Mouse (Mus musculus) liver, postnatal 0 days (tissue): Measurements from ENCODE around the gene Fev.

ENCODE experiments used
- CTCF ChIP-seq: sonication (generic); IDR thresholded peaks from 2 replicates; pipeline ENCODE4 v1.5.1; 2016; ENCODE audit warnings: antibody characterized with exemption, low read depth
- EP300 ChIP-seq: IDR thresholded peaks from 2 replicates; pipeline ENCODE4 v1.6.1; 2016; ENCODE audit warnings: antibody characterized with exemption, low read depth, mild to moderate bottlenecking

GRCm38 (mm10) chr1:74872218-74872617, 13.0 kb downstream of the Fev start:
- TF ChIP-seq CTCF (no peak), EP300 (no peak)
